Mouse (Mus musculus): ENCODE measurements at regions not wholly inside any gene's neighbourhood (a gene's known extent, or its start where the extent isn't known, plus 50 kb on each side); places are given as distances from the start of the nearest gene placed in this dataset.

- DNase-seq (ENCODE audit: low read depth in 1 of 2, low spot score in 2 of 2) = no peak
- WGBS = 81% methylated on average over 3 of the region's 3 CpGs
- Histone ChIP-seq H3K27me3 (ENCODE audit: control insufficient read depth, insufficient read depth, low read length) (no peaks in the 10 kb centered on the region), H3K4me1 (ENCODE audit: control insufficient read depth, insufficient read depth, insufficient read length) (no peaks in the 10 kb centered on the region), H3K36me3 (ENCODE audit: control insufficient read depth, insufficient read depth, low read length) (no peaks in the 10 kb centered on the region), H3K27ac (ENCODE audit: insufficient read depth, low read length) (no peak overlapping the region), H3K4me3 (ENCODE audit: extremely low read depth, insufficient read depth, insufficient read length) (no peak overlapping the region)
- TF ChIP-seq CTCF (IDR thresholded peaks at IDR 0.05; ENCODE audit: extremely low read depth, insufficient read depth, insufficient read length, insufficient replicate concordance) (no peak), POLR2A (IDR thresholded peaks at IDR 0.05; ENCODE audit: low read depth, low read length) (no peak)
These were observed 51.3 kb upstream of the Tank start for GRCm38 (mm10) chr2:61527127-61527526.

DNA sequence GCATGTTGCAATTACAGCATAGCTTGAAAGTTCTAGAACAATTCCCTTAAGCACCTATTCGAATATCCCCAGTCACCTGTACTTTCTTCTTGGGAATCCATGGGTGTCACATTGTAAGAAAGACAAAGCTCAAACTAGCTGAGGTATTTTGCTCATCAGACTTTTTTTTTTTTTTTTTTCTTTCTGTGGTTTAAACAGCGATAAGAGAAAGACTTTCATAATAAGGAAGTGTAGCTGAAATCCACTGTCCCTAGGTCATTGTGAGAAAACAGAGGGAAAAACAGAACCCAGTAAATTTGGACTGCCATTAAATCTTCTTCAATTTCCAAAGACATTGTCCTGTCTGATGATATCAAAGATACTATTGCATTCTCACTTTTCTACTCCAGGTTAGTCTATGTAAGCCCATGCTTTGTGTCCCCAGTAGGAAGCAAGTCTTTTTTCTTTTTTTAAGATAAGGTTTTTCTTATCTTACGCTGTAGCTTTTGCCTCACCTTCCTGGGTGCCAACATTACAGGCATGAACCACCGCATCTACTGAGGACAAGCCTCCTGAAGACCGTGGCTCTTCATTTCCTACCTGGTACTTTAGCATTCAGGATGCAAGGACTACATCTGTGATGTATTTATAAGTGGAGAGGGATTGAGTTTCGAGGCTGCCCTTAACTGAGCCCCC lies 54.2 kb upstream of the Tank start:
- Histone ChIP-seq H3K27me3 (ENCODE audit: control insufficient read depth, insufficient read depth, low read length) (no peaks in the 10 kb centered on the region), H3K36me3 (ENCODE audit: control insufficient read depth, insufficient read depth, low read length) (no peaks in the 10 kb centered on the region), H3K4me1 (ENCODE audit: control insufficient read depth, insufficient read depth, insufficient read length) (no peaks in the 10 kb centered on the region), H3K4me3 (ENCODE audit: extremely low read depth, insufficient read depth, insufficient read length) (no peak overlapping the region), H3K27ac (ENCODE audit: insufficient read depth, low read length) (no peak overlapping the region)
- TF ChIP-seq POLR2A (IDR thresholded peaks at IDR 0.05; ENCODE audit: low read depth, low read length) (no peak), CTCF (IDR thresholded peaks at IDR 0.05; ENCODE audit: extremely low read depth, insufficient read depth, insufficient read length, insufficient replicate concordance) (no peak)
- no peak for DNase-seq (ENCODE audit: low read depth in 1 of 2, low spot score in 2 of 2)
- 68% methylated on average over 6 of the region's 6 CpGs for WGBS

GRCm38 (mm10) chr2:61514445-61515123 lies 63.8 kb upstream of the Tank start:
- Histone ChIP-seq H3K27me3 (ENCODE audit: control insufficient read depth, insufficient read depth, low read length) (no peaks in the 10 kb centered on the region), H3K27ac (ENCODE audit: insufficient read depth, low read length) (peak overlapping the region; percentile 58; the same call in 1 of the 2 replicates), H3K4me3 (ENCODE audit: extremely low read depth, insufficient read depth, insufficient read length) (no peak overlapping the region), H3K4me1 (ENCODE audit: control insufficient read depth, insufficient read depth, insufficient read length) (peaks cover 5% of the 10 kb centered on the region; the same call in 1 of the 2 replicates), H3K36me3 (ENCODE audit: control insufficient read depth, insufficient read depth, low read length) (no peaks in the 10 kb centered on the region)
- 46% methylated on average over 6 of the region's 6 CpGs for WGBS
- DNase-seq (ENCODE audit: low read depth in 1 of 2, low spot score in 2 of 2) = no peak
- TF ChIP-seq CTCF (IDR thresholded peaks at IDR 0.05; ENCODE audit: extremely low read depth, insufficient read depth, insufficient read length, insufficient replicate concordance) = no peak
- TF ChIP-seq POLR2A (IDR thresholded peaks at IDR 0.05; ENCODE audit: low read depth, low read length) = no peak

- peak; percentile 47 to 55 for DNase-seq (ENCODE audit: low read depth in 1 of 2, low spot score in 2 of 2)
- H3K27ac ChIP-seq (ENCODE audit: insufficient read depth, low read length) = peak overlapping the region; percentile 58; the same call in 1 of the 2 replicates
- H3K4me3 ChIP-seq (ENCODE audit: extremely low read depth, insufficient read depth, insufficient read length) = no peak overlapping the region
- peaks cover 5% of the 10 kb centered on the region; the same call in 1 of the 2 replicates for H3K4me1 ChIP-seq (ENCODE audit: control insufficient read depth, insufficient read depth, insufficient read length)
- no peaks in the 10 kb centered on the region for H3K27me3 ChIP-seq (ENCODE audit: control insufficient read depth, insufficient read depth, low read length)
- no peaks in the 10 kb centered on the region for H3K36me3 ChIP-seq (ENCODE audit: control insufficient read depth, insufficient read depth, low read length)
- TF ChIP-seq POLR2A (IDR thresholded peaks at IDR 0.05; ENCODE audit: low read depth, low read length) (no peak), CTCF (IDR thresholded peaks at IDR 0.05; ENCODE audit: extremely low read depth, insufficient read depth, insufficient read length, insufficient replicate concordance) (no peak)
- 5% methylated on average over 12 of the region's 12 CpGs for WGBS
These were observed 64.5 kb upstream of the Tank start for GRCm38 (mm10) chr2:61513787-61514444.

GRCm38 (mm10) chr2:61503594-61503993 lies 74.8 kb upstream of the Tank start:
- H3K36me3 ChIP-seq (ENCODE audit: control insufficient read depth, insufficient read depth, low read length) = no peaks in the 10 kb centered on the region
- DNase-seq (ENCODE audit: low read depth in 1 of 2, low spot score in 2 of 2) = no peak
- H3K4me1 ChIP-seq (ENCODE audit: control insufficient read depth, insufficient read depth, insufficient read length) = no peaks in the 10 kb centered on the region
- no peak overlapping the region for H3K27ac ChIP-seq (ENCODE audit: insufficient read depth, low read length)
- H3K27me3 ChIP-seq (ENCODE audit: control insufficient read depth, insufficient read depth, low read length) = no peaks in the 10 kb centered on the region
- TF ChIP-seq POLR2A (IDR thresholded peaks at IDR 0.05; ENCODE audit: low read depth, low read length) (no peak), CTCF (IDR thresholded peaks at IDR 0.05; ENCODE audit: extremely low read depth, insufficient read depth, insufficient read length, insufficient replicate concordance) (no peak)
- 46% methylated on average over 4 of the region's 4 CpGs for WGBS
- no peak overlapping the region for H3K4me3 ChIP-seq (ENCODE audit: extremely low read depth, insufficient read depth, insufficient read length)

GRCm38 (mm10) chr2:61501922-61502321 lies 76.5 kb upstream of the Tank start:
- H3K4me3 ChIP-seq (ENCODE audit: extremely low read depth, insufficient read depth, insufficient read length) = no peak overlapping the region
- no peaks in the 10 kb centered on the region for H3K36me3 ChIP-seq (ENCODE audit: control insufficient read depth, insufficient read depth, low read length)
- no peak overlapping the region for H3K27ac ChIP-seq (ENCODE audit: insufficient read depth, low read length)
- 93% methylated on average over 5 of the region's 5 CpGs for WGBS
- TF ChIP-seq POLR2A (IDR thresholded peaks at IDR 0.05; ENCODE audit: low read depth, low read length) (no peak), CTCF (IDR thresholded peaks at IDR 0.05; ENCODE audit: extremely low read depth, insufficient read depth, insufficient read length, insufficient replicate concordance) (no peak)
- no peaks in the 10 kb centered on the region for H3K27me3 ChIP-seq (ENCODE audit: control insufficient read depth, insufficient read depth, low read length)
- no peak for DNase-seq (ENCODE audit: low read depth in 1 of 2, low spot score in 2 of 2)
- H3K4me1 ChIP-seq (ENCODE audit: control insufficient read depth, insufficient read depth, insufficient read length) = no peaks in the 10 kb centered on the region
